Mouse (Mus musculus) frontal cortex, postnatal 14 days (tissue): Measurements from ENCODE around the gene Grik1.

Experiments used
- DNase-seq, 2 experiments: peaks; one replicate each; pipeline ENCODE4 v3.0.0; 2022; ENCODE audit warnings: low spot score in 2 of 2

Grik1 gene

GRCm38 (mm10) chr16:88290132-88290772 lies at the start of gene Grik1:
Gene Grik1, minus strand, starts transcription at chr16:88290265.
- DNase-seq, result peak; percentile 15 to 29

- no peak for DNase-seq
Observed at GRCm38 (mm10) chr16:88294209-88294608, 4.1 kb upstream of the Grik1 start.

- DNase-seq, result peak; percentile 4 to 10
Observed at GRCm38 (mm10) chr16:88289421-88290081, 514 bp downstream of the Grik1 start.

- no peak for DNase-seq
Observed at GRCm38 (mm10) chr16:88258407-88258806, 31.7 kb downstream of the Grik1 start.

GRCm38 (mm10) chr16:88257072-88257471 lies 33.0 kb downstream of the Grik1 start:
- no peak for DNase-seq

GRCm38 (mm10) chr16:88256101-88256500 lies 34.0 kb downstream of the Grik1 start:
- DNase-seq, result no peak

- DNase-seq, result no peak
Observed at GRCm38 (mm10) chr16:88252676-88253075, 37.4 kb downstream of the Grik1 start.

- no peak for DNase-seq
Observed at GRCm38 (mm10) chr16:88251049-88251448, 39.0 kb downstream of the Grik1 start.

- no peak for DNase-seq
Observed at GRCm38 (mm10) chr16:88249825-88250224, 40.2 kb downstream of the Grik1 start.

- no peak for DNase-seq
Observed at GRCm38 (mm10) chr16:88247586-88247985, 42.5 kb downstream of the Grik1 start.

GRCm38 (mm10) chr16:88244658-88245057 lies 45.4 kb downstream of the Grik1 start:
- peak; percentile 7 to 10 for DNase-seq

- DNase-seq, result no peak
Observed at GRCm38 (mm10) chr16:88225616-88226015, 64.4 kb downstream of the Grik1 start.

GRCm38 (mm10) chr16:88221932-88222331 lies 68.1 kb downstream of the Grik1 start:
- DNase-seq, result no peak

GRCm38 (mm10) chr16:88212531-88212930 lies 77.5 kb downstream of the Grik1 start:
- DNase-seq, result no peak

GRCm38 (mm10) chr16:88211852-88212251 lies 78.2 kb downstream of the Grik1 start:
- DNase-seq, result no peak

GRCm38 (mm10) chr16:88204400-88204799 lies 85.7 kb downstream of the Grik1 start:
- peak; percentile 26 to 64 for DNase-seq

GRCm38 (mm10) chr16:88203985-88204384 lies 86.1 kb downstream of the Grik1 start:
- DNase-seq, result no peak

- no peak for DNase-seq
Observed at GRCm38 (mm10) chr16:88187433-88188037, 102.5 kb downstream of the Grik1 start.

- DNase-seq, result no peak
Observed at GRCm38 (mm10) chr16:88178813-88179212, 111.3 kb downstream of the Grik1 start.

GRCm38 (mm10) chr16:88177364-88177763 lies 112.7 kb downstream of the Grik1 start:
- no peak for DNase-seq

- peak; percentile 15 to 41 for DNase-seq
Observed at GRCm38 (mm10) chr16:88174083-88174721, 115.9 kb downstream of the Grik1 start.

- DNase-seq, result no peak
Observed at GRCm38 (mm10) chr16:88166547-88166946, 123.5 kb downstream of the Grik1 start.

- DNase-seq, result no peak
Observed at GRCm38 (mm10) chr16:88142574-88142973, 147.5 kb downstream of the Grik1 start.
